Mouse (Mus musculus) liver, adult 10 weeks (tissue): ENCODE results near the gene Hes3. TPM values are rescaled to one million over a fixed set of nuclear protein-coding genes. Genes with fewer than 3 reads are reported as not detected.

Source experiments
- polyA plus RNA-seq: library from polyadenylated mRNA; stranded (reverse); fragments of 350-450 nt; fragmentation: Illumina TruSeq; extraction: RNeasy Lipid Tissue Mini Kit (QIAGEN cat#74804); gene quantifications from one replicate; pipeline ENCODE4 v1.2.3, GENCODE M21; 2014; ENCODE audit warnings: low read depth, low replicate concordance

The Hes3 gene
- polyA plus RNA-seq = not detected

DNA sequence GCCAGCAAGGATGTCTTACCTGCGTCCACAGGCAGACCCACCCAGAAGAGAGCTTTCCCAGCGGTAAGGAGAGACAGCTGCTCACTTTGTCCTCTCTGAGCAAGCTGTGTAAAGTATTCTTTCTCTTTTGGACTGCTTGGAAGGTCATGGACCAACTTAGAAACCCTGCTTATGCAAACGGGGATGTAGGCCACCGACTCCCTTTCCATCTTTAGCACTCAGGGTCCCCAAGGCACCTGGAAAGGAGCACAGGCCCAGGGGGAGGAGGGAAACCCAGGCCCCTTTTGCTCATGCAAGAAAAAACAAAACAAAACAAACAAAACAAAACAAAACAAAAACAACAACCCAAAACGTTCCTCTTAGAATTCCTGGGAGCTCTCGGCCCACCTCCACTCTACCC, at the start of gene Hes3:
Gene Hes3 (minus strand): TSS at position 101 of the 400 bp plus-strand sequence.

DNA sequence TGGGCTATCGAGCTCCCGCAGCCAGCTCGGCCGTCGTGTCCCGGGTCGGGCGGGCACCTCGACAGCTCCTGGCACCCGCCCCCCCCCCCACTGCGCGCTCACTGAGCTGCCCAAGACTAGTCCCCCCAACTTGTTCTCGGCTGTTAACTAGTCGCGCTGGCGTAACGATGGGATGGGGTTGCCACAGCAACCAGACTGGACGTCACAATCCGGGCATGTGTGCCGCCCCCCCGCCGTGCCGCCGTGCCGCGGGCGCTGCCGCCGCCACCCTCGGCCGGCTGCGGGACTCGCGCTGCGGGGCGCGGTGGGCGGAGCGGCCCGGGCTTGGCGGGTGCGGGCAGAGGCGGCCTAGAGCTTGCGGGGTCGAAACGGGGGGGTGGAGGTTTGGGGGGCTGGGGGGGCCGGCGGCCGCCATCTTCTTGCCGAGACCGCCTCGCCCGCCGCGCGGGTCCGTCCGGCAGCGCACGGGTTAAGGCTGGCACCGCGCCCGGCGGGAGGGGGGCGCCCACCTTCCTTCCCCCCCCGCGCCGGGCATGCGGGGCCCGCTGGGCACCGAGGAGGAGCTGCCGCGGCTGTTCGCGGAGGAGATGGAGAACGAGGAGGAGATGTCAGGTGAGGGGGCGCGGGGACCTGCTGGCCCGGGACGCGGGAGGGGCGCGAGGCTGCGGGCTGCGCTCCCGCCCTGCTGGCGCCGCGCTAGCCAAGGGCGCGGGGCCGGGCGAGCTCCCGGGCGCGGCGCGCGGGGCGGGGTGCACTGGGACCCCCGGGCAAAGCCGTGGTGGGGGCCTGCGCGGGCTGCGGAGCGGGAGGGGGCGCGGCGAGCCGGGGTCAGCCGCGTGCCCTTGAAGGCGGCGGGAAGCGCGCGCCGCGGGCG, 47.2 kb upstream of the Hes3 start, which contains the start of gene Chd5:
Gene Chd5 (plus strand): TSS at position 233 of the 874 bp plus-strand sequence.

DNA sequence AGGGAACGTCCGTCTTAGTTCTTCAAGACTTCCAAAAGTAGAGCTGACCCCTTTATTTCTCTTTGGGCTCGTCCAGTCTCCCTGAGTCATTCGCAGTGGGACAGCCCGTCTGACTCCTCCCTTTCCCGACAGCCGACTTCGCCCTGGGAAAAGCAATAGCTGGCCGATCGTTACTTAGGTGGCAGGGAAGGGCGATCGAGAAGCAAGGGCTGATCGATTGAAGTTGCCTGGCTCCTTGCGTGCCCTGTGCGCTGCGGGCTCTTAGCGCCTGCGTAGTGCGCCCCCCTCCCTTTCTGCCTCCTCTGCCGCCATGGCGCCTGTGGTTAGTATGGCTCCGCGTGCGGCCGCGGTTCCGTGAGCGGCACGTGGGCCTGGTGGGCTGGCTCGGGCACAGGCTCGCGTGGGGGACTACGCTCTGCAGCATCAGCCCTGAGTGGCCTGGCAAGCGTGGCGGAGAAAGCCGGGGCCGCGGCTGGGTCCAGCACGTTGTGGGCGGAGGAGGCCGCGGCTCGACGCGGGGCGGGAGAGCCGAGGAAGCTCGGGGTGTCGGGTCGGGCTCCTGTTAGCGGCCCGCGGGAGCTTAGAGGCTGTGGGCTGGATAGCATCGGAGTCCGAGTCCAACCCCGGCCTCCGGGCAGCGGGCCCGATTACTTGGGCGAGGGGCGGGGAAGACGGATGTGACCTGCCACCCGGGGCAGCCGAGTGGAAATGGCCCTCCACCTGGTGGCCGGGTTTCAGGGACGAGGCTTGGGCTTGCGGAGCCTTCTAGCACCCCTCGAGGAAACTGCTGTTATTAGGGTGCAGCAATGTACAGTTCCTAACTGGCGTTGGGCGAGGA, 34.3 kb upstream of the Hes3 start, which contains the start of gene Rpl22:
Gene Rpl22 (plus strand): TSS at position 169 of the 838 bp plus-strand sequence.

DNA sequence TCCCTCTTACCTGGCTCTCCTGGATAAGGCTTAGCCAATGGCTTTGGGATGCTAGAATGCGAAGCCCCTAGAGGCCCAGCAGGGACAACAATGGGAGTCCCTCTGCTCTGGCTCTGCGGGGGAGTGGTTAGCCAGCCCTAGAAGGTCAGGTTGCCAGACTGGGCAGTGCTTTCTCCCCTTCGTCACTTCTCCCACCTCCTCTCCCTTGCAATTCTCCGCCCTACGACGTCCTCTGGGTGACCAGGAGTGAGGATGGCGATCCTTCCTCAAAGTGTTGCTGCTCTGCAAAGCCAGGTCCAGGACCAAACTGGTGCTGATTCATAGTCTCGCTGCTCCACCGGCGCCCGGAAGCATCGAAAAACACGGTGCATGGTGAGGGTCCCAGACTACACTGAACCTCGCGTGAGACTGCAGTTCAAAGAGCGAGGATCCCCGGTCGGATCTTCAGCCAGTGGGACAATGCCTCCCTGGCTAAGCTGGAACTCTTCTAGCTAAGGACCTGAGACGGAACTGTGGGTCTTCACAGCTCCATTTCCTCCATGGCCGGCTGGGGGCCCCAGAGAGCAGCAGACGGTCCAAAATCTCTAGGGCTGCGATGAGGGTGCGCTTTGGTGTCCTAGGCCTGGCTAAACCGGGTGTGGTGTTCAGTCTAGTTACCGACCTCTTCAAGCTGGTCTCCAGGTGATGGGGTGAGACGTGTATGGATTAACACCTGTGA, 27.2 kb upstream of the Hes3 start, which contains the start of gene Rnf207:
Gene Rnf207 (minus strand): TSS at position 477 of the 718 bp plus-strand sequence.

DNA sequence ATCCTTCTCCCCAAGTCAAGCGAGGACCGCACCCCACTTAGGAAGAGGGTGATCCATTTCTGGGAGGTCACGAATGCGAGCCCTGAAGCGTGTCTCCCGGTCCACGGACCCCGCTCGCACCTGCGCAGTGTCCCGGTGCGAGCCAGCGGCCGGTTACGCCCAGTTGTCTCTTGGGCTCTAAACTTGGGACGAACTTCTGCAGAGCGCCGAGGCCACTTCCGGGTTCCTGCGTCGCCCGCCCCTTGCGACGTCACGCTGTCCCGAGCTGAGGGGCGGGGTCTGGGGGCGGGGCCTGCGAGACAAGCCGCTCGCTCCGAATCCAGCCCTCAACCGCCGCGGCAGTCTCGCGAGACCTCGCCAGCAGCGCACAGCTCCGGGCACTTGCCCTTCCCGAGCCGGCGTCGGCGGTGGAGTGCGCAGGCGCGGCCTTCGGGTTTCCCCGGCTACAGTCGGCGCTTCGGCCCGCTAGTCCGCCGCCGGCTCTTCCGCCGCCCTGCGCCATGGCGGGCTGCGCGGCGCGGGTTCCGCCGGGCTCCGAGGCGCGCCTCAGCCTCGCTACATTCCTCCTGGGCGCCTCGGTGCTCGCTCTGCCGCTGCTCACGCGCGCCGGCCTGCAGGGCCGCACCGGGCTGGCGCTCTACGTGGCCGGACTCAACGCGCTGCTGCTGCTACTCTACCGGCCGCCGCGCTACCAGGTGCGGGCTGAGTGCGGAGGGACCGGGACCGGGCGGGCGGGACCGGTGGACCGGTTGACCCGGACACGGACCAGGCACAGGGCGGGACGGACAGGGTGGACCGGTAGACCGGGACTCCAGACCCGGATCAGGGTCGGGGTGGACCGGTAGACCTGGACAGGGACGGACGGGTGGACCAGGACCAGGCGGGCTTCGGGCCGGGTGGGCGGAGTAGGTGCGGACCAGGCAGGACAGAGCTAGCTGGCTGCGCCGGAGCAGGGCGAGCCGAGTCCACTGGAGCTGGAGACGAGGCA, 5.7 kb upstream of the Hes3 start, which contains the start of gene Icmt:
Gene Icmt (plus strand): TSS at position 354 of the 988 bp plus-strand sequence.

DNA sequence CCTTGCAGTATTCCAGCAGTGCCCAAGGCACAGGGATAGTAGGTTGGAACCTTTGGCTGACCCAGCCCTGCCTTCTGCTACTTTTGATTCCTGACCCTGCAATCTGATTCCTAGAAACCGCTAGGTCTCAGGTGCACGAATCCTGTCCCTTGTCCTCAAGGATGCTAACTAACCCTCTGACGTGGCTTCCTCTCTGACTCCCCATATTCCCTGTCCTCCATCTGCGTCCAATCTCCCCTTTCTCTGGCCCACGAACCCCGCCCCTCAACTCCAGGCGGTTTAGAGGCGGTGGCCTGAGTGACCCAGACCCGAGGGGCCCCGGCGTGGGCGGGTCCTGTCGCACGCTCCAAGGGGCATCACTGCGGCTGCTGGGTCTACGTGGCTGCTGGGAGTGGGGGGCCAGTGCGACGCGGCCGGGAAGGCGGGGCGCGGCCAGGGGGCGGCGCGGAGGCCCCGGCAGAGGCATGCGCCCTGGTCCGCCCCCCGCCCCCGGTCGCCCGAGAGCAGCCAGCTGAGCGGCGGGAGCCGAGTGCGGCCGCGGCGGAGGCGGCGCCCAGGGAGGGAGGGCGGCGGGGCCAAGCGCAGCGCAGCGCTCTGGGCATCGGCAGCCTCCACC, 17.7 kb downstream of the Hes3 start, which contains the start of gene Gpr153:
Gene Gpr153 (plus strand): TSS at position 612 of the 616 bp plus-strand sequence.

Other genes with a start within 250 kb of the Hes3 start
- 0.13 TPM for gene Plekhg5, start 219.2 kb downstream of the Hes3 start, polyA plus RNA-seq
- gene Tnfrsf25, start 175.7 kb downstream of the Hes3 start, polyA plus RNA-seq = not detected
- gene Espn, start 139.3 kb downstream of the Hes3 start, polyA plus RNA-seq = not detected
- not detected for gene Hes2, start 132.8 kb downstream of the Hes3 start, polyA plus RNA-seq
- gene Acot7, start 113.5 kb downstream of the Hes3 start, polyA plus RNA-seq = 1.0 TPM
- gene Gpr153, start 17.4 kb downstream of the Hes3 start, polyA plus RNA-seq = 0.16 TPM
- 5.8 TPM for gene Icmt, start 5.6 kb upstream of the Hes3 start, polyA plus RNA-seq
- not detected for gene Rnf207, start 27.3 kb upstream of the Hes3 start, polyA plus RNA-seq
- 188 TPM for gene Rpl22, start 34.1 kb upstream of the Hes3 start, polyA plus RNA-seq
- gene Chd5, start 47.0 kb upstream of the Hes3 start, polyA plus RNA-seq = not detected
- gene Nphp4, start 185.0 kb upstream of the Hes3 start, polyA plus RNA-seq = not detected
- not detected for gene Kcnab2, start 186.2 kb upstream of the Hes3 start, polyA plus RNA-seq